Mouse (Mus musculus): Measurements from ENCODE around the gene Lipf. TPM values are rescaled to one million over a fixed set of nuclear protein-coding genes. Genes with fewer than 3 reads are reported as not detected.
A peak's percentile ranks its signal among the peaks of the same experiment; 100 is the strongest.

Gene Lipf
- polyA plus RNA-seq (2015; fragmentation: Nextera tagmentation; extraction: Ambion mirVana) = 0.70 and 0.91 TPM in 2 replicates

GRCm38 (mm10) chr19:33960887-33961286, at the start of gene Lipf:
Gene Lipf, plus strand, starts transcription at chr19:33961187.
- ATAC-seq = no peak
- H3K9ac ChIP-seq (ENCODE audit: low read depth, low read length) = no peak within 1 kb of the TSS
- H3K36me3 ChIP-seq (ENCODE audit: control insufficient read depth, insufficient read depth, low read length) = no peaks in the 10 kb centered on the region
- no peaks in the 10 kb centered on the region for H3K4me1 ChIP-seq (ENCODE audit: control insufficient read depth, insufficient read depth, low read length)
- H3K4me3 ChIP-seq (ENCODE audit: low read length) = no peak within 1 kb of the TSS
- H3K27ac ChIP-seq (ENCODE audit: low read length) = no peak within 1 kb of the TSS
- no peaks in the 10 kb centered on the region for H3K27me3 ChIP-seq (replicated peaks; ENCODE audit: control insufficient read depth, insufficient read depth, low read length)
- H3K9me3 ChIP-seq (ENCODE audit: control insufficient read depth, low read length) = no peaks in the 10 kb centered on the region
- no peak within 1 kb of the TSS for H3K4me2 ChIP-seq (ENCODE audit: low read depth, low read length)

DNA sequence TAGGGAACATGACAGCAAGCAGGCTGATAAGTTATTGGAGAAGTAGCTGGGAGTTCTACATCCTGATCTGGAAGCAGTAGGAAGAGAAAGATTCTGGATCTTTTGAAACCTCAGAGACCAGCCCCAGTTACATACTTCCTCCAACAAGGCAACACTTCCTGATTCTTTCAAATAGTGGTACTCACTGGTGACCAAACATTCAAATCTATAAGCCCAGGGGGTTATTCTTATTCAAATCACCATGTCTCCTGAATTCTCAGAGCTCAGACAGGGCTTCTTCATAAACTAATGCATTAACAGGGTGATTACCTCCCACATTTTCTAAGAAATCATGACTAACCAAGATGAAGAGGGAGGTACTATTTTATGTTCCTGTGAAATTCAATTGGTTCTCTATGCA, 36.9 kb upstream of the Lipf start:
- Histone ChIP-seq H3K9ac (ENCODE audit: low read depth, low read length) (no peak overlapping the region), H3K36me3 (ENCODE audit: control insufficient read depth, insufficient read depth, low read length) (no peaks in the 10 kb centered on the region), H3K4me3 (ENCODE audit: low read length) (no peak overlapping the region), H3K4me1 (ENCODE audit: control insufficient read depth, insufficient read depth, low read length) (no peaks in the 10 kb centered on the region), H3K4me2 (ENCODE audit: low read depth, low read length) (no peak overlapping the region), H3K9me3 (ENCODE audit: control insufficient read depth, low read length) (no peaks in the 10 kb centered on the region), H3K27ac (ENCODE audit: low read length) (no peak overlapping the region), H3K27me3 (replicated peaks; ENCODE audit: control insufficient read depth, insufficient read depth, low read length) (no peaks in the 10 kb centered on the region)
- ATAC-seq = no peak

GRCm38 (mm10) chr19:33979007-33979406, 18.0 kb downstream of the Lipf start:
- ATAC-seq = no peak
- Histone ChIP-seq H3K9ac (ENCODE audit: low read depth, low read length) (no peak overlapping the region), H3K4me1 (ENCODE audit: control insufficient read depth, insufficient read depth, low read length) (no peaks in the 10 kb centered on the region), H3K27ac (ENCODE audit: low read length) (no peak overlapping the region), H3K36me3 (ENCODE audit: control insufficient read depth, insufficient read depth, low read length) (no peaks in the 10 kb centered on the region), H3K4me2 (ENCODE audit: low read depth, low read length) (no peak overlapping the region), H3K9me3 (ENCODE audit: control insufficient read depth, low read length) (no peaks in the 10 kb centered on the region), H3K4me3 (ENCODE audit: low read length) (no peak overlapping the region), H3K27me3 (replicated peaks; ENCODE audit: control insufficient read depth, insufficient read depth, low read length) (no peaks in the 10 kb centered on the region)
- 57% methylated on average over 3 of the region's 3 CpGs for WGBS

- no peak for ATAC-seq
- Histone ChIP-seq H3K4me3 (ENCODE audit: low read length) (no peak overlapping the region), H3K36me3 (ENCODE audit: control insufficient read depth, insufficient read depth, low read length) (no peaks in the 10 kb centered on the region), H3K27ac (ENCODE audit: low read length) (no peak overlapping the region), H3K4me2 (ENCODE audit: low read depth, low read length) (no peak overlapping the region), H3K9me3 (ENCODE audit: control insufficient read depth, low read length) (no peaks in the 10 kb centered on the region), H3K9ac (ENCODE audit: low read depth, low read length) (no peak overlapping the region), H3K27me3 (replicated peaks; ENCODE audit: control insufficient read depth, insufficient read depth, low read length) (no peaks in the 10 kb centered on the region), H3K4me1 (ENCODE audit: control insufficient read depth, insufficient read depth, low read length) (no peaks in the 10 kb centered on the region)
- WGBS = 71% methylated on average over 3 of the region's 3 CpGs
Observed at GRCm38 (mm10) chr19:33983043-33983442, 22.1 kb downstream of the Lipf start.

- Histone ChIP-seq H3K4me3 (ENCODE audit: low read length) (no peak within 1 kb of the TSS), H3K27ac (ENCODE audit: low read length) (no peak within 1 kb of the TSS)
Observed at GRCm38 (mm10) chr19:34008002-34008401, 47.0 kb downstream of the Lipf start, which contains the start of gene Lipk. Gene Lipk, plus strand, starts transcription at chr19:34008290.

DNA sequence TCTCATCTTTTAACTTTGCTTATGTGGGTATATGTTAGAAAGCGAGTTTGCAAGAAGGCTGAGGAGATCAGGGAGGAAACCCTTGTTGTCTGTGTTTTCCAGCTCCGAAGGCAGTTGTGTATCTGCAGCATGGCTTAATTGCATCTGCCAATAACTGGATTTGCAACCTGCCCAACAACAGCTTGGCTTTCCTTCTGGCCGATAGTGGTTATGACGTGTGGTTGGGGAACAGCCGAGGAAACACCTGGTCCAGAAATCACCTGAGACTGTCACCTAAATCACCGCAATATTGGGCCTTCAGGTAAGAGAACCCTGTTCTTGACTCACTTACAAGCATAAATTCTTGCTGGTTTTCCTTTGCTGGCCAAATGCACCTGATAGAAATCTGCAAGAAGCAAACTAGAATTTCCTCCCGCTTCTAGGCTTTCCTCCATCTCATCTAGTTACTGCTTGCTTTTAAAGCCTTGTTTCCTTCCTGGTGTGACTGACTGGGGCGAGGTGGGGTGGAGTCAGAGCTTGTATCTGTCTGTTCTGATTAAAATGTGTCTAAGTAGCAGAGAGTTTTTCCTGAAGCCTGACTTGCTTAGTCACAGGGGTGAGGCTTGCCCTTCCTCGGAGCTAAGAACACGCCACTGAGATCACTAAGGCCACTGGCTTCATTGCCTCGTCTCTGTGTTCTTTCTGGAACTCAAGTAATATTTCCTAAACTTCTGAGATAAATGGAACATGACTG, 60.6 kb downstream of the Lipf start:
- Histone ChIP-seq H3K4me1 (ENCODE audit: control insufficient read depth, insufficient read depth, low read length) (no peaks in the 10 kb centered on the region), H3K4me2 (ENCODE audit: low read depth, low read length) (no peak overlapping the region), H3K27me3 (replicated peaks; ENCODE audit: control insufficient read depth, insufficient read depth, low read length) (no peaks in the 10 kb centered on the region), H3K36me3 (ENCODE audit: control insufficient read depth, insufficient read depth, low read length) (no peaks in the 10 kb centered on the region), H3K9ac (ENCODE audit: low read depth, low read length) (no peak overlapping the region), H3K4me3 (ENCODE audit: low read length) (no peak overlapping the region), H3K9me3 (ENCODE audit: control insufficient read depth, low read length) (no peaks in the 10 kb centered on the region), H3K27ac (ENCODE audit: low read length) (peak overlapping the region; percentile 37)
- WGBS = 76% methylated on average over 11 of the region's 11 CpGs
- peak; percentile 92 for ATAC-seq

More at GRCm38 (mm10) chr19:34008002-34008401, 47.0 kb downstream of the Lipf start, which contains the start of gene Lipk:
- H3K4me1 ChIP-seq (ENCODE audit: control insufficient read depth, insufficient read depth, low read length) = no peaks in the 10 kb centered on the region
- no peak for ATAC-seq
- H3K9ac ChIP-seq (ENCODE audit: low read depth, low read length) = no peak within 1 kb of the TSS
- H3K4me2 ChIP-seq (ENCODE audit: low read depth, low read length) = no peak within 1 kb of the TSS
- H3K9me3 ChIP-seq (ENCODE audit: control insufficient read depth, low read length) = no peaks in the 10 kb centered on the region
- 81% methylated on average over 6 of the region's 6 CpGs for WGBS
- H3K36me3 ChIP-seq (ENCODE audit: control insufficient read depth, insufficient read depth, low read length) = no peaks in the 10 kb centered on the region
- H3K27me3 ChIP-seq (replicated peaks; ENCODE audit: control insufficient read depth, insufficient read depth, low read length) = no peaks in the 10 kb centered on the region

DNA sequence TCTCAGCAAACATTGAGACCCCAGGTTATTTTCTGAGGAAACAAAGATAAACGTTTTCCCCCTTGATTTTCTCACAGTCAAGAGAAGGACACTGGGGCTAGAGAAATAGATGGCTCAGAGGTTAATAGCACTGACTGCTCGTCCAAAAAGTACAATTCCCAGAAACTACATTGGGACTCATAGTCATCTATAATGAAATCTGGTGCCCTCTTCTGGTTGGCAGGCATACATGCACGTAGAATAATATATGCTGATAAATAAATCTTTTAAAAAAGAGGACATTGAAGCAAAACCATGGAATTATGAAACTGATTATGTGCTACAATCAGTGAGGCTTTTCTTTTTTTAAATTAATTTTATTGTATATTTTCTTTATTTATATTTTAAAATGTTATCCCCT, 61.8 kb downstream of the Lipf start:
- Histone ChIP-seq H3K4me3 (ENCODE audit: low read length) (no peak overlapping the region), H3K9me3 (ENCODE audit: control insufficient read depth, low read length) (no peaks in the 10 kb centered on the region), H3K9ac (ENCODE audit: low read depth, low read length) (no peak overlapping the region), H3K4me1 (ENCODE audit: control insufficient read depth, insufficient read depth, low read length) (no peaks in the 10 kb centered on the region), H3K4me2 (ENCODE audit: low read depth, low read length) (no peak overlapping the region), H3K27ac (ENCODE audit: low read length) (no peak overlapping the region), H3K36me3 (ENCODE audit: control insufficient read depth, insufficient read depth, low read length) (no peaks in the 10 kb centered on the region), H3K27me3 (replicated peaks; ENCODE audit: control insufficient read depth, insufficient read depth, low read length) (no peaks in the 10 kb centered on the region)
- 53% methylated on average over 3 of the region's 3 CpGs for WGBS
- no peak for ATAC-seq

Other genes with a start within 250 kb of the Lipf start
- gene Lipo2, start 209.8 kb upstream of the Lipf start, polyA plus RNA-seq (2015; fragmentation: Nextera tagmentation; extraction: Ambion mirVana) = 0.07 and 0.17 TPM in 2 replicates
- 14.9 and 17.4 TPM in 2 replicates for gene Lipo3, start 199.2 kb upstream of the Lipf start, polyA plus RNA-seq (2015; fragmentation: Nextera tagmentation; extraction: Ambion mirVana)
- gene Lipo1, start 173.7 kb upstream of the Lipf start, polyA plus RNA-seq (2015; fragmentation: Nextera tagmentation; extraction: Ambion mirVana) = not detected in 2 replicates
- gene Lipk, start 47.1 kb downstream of the Lipf start, polyA plus RNA-seq (2015; fragmentation: Nextera tagmentation; extraction: Ambion mirVana) = 0.06 TPM in 1 of 2 replicates, not detected in the other
- not detected in 2 replicates for gene Lipn, start 106.2 kb downstream of the Lipf start, polyA plus RNA-seq (2015; fragmentation: Nextera tagmentation; extraction: Ambion mirVana)
- gene Lipm, start 139.7 kb downstream of the Lipf start, polyA plus RNA-seq (2015; fragmentation: Nextera tagmentation; extraction: Ambion mirVana) = not detected in 2 replicates
- gene Ankrd22, start 204.9 kb downstream of the Lipf start, polyA plus RNA-seq (2015; fragmentation: Nextera tagmentation; extraction: Ambion mirVana) = 2.6 TPM in 2 replicates
- 22.9 and 24.3 TPM in 2 replicates for gene Stambpl1, start 231.0 kb downstream of the Lipf start, polyA plus RNA-seq (2015; fragmentation: Nextera tagmentation; extraction: Ambion mirVana)

All from intestine, embryonic 16.5 days (tissue).